Mouse (Mus musculus) frontal cortex, adult 2 months (tissue): ENCODE measurements at regions not wholly inside any gene's neighbourhood (a gene's known extent, or its start where the extent isn't known, plus 50 kb on each side); places are given as distances from the start of the nearest gene placed in this dataset.
A peak's percentile ranks its signal among the peaks of the same experiment; 100 is the strongest.

Experiments
- DNase-seq, 2 experiments: peaks; one replicate each; pipeline ENCODE4 v3.0.0; 2022; ENCODE audit warnings: low spot score in 1 of 2; ENCODE audit errors: extremely low spot score in 1 of 2

DNA sequence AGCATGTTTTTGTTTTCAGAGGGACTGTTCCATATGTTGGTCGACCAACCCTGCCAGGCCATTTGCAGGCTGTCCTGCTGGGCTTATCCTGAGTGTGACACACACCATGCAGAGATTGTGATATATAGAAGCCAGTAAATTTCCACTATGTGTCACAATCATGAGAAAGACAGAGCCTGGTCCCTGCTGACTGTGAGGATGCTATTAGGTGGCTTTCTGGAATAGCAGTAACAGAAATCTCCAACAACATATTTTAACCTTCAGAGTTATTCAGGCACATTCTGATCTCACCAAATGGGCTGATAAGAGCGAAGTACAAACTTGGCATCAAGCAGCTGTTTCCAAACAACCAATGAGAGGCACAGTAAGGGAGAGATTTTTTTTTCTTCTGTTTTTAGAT, 729.2 kb upstream of the Cited2 start:
- DNase-seq = no peak

DNA sequence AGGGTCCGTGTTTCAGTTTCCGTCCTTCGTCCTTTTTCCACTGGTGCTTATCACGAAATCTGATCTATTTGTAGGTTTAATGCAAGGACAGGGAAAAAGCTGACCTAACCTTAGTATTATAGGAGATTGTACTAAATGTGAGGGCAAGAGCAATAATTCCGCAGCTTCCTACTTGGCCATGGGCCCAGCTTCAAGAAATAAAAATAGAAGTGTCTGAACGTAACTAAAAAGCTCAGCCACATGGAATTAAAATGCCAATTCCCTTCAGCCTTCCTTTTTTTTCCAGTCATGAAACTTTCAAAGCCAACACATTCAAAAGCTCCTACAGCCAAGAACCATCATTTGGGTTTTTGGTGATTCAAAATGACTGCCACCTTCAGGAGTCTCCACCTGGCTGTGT, 728.5 kb upstream of the Cited2 start:
- DNase-seq = no peak

DNA sequence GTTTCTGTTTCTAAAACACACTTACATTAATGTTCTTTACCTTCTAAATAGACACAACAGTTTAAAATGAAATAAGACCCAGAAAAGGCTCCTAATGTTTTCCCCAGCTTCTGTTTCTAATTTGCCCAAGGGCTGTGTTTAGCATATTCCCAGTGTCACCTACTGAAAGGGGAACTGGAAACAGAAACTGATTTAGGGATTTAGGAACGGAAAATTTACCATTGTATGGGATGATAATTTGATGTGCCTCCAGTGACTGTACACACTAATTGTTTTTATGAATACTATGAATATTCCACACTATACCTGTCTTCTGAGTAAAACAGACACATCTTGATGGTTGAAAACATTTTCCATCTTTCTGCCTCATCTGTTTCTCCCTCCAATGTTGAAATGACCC, 728.0 kb upstream of the Cited2 start:
- no peak for DNase-seq

DNA sequence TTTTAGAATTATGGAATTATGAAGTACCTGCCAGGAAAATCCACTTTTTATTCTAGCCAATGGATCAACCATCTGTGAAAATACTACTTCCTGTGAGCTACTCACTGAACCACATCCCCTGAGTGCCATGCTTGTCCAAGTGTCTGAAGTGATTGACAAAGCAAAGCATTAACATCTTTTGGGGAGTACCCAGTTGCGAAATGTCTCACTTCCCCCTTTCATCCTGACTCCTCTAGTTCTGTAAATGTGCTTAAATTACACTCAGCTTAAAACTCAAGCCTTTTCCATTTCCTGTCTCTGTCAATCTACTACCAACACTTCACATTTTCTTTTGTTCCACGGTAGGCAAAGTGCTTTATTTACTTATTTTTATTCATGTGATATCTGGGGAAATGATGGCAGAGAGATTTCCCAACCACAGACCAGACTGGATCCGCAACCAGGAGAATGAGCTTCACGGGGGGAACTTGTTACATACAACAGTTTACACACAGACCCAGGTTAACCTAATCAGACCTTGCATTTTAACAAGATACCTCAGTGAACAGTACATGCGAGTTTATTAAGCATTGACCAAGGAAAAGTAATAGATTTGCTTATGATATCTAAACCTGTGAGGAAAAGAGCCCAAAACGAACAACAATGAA, 726.1 kb upstream of the Cited2 start:
- peak in 1 of 2 experiments; percentile 9 for DNase-seq

DNA sequence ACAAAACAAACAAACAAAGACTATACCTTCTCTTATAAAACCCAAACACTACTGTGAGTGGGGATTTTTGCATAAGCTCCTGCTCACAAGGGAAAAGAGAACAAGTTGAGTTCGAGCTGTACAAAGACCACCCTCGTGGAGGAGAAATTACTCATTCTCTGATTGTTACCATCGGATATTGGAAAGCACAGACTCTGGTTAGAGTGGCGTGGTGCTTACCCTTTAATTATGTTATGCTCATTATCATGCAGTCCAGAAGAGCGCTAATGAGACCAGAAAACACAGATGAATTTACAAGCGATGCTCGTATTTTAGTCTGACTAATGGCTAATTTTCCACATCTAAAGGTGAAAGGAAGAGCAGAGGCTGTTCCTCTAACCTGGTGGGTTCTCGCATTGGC, 721.7 kb upstream of the Cited2 start:
- no peak for DNase-seq

DNA sequence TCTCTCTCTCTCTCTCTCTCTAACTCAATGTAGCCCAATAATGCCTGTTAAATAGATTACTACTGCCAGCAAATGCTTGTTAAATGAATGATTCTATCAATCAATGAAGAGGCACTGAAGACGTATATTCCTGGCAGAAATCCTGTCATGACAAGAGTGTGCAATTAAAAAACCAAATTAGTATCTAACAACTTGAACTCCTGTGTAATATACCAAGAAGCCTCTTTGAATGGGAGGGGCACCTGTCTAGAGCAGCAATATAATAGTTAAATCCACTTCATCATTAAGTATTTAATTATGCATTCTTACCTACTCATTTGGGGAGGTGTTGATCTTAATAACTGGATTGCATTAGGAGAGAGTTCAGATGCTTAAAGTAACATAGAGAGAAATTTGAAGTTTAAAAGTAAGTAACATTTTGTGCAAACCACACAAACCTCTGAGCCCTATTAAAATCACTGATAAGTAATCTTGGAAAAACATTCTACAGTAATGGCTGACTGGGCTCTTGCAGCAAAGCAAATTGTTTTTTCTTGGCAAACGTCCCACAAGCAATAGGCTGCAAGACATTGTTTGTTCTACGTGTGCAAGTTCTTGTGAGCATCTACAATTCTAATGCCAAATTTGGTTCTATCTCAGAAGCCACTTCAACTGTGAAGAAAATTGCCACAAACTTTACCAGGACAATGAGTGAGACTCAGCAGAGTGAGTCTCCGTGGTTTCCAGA, 719.7 kb upstream of the Cited2 start:
- DNase-seq = no peak

DNA sequence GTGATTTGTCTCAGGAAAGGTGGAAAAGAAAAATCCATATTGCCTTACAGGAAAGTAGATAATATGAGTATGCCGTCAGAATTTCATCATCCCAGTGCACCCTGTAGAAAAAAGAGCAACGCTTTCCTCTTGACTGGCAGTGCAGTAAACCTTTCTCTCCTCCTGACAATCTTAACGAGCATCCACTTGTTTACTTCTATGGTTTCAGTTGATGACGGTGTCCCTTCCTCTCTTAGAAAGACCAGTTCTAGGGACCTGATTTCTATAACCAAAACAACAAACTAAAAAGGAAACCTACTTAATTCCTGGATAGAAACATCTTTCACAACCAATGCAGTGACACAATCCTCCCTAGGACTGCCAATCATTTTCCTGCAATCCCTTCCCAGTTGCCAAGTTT, 714.3 kb upstream of the Cited2 start:
- DNase-seq = no peak

DNA sequence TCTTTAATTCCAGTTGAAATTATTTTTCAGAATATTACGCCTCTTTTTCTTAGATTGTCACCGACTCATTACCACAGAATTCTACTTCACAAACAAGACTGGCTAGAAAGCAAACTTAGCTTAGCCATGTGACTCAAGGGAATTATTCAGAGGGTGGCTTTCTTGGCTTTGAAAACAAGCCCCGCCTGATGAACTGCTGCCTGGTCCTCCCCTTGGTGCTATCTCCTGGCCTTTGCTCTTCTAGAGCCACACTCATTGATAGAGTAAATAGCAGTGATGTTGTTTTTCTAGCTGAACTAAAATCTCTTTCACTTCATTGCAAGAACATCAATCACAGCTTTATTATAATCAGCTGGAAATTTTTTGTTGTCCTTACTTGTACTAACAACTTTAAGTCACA, 713.0 kb upstream of the Cited2 start:
- DNase-seq = no peak

DNA sequence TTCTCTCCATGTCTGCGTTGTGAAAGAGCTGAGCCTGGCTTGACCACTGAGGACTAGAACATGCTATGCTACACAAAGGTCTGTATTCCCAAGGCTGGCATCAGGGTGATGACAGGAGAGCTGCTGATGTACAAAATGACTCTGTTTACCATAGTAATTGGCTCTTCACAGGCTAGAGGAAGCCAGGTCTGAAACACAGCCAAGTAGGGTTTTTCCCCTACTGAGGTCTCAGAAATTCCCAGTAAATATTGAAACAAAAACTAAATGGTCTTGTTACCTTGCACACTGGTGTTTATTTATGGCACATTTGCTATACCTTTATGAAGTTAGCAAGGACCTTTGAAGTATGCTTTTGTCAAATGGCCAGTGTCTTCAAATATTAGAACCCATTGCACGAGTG, 711.1 kb upstream of the Cited2 start:
- no peak for DNase-seq

DNA sequence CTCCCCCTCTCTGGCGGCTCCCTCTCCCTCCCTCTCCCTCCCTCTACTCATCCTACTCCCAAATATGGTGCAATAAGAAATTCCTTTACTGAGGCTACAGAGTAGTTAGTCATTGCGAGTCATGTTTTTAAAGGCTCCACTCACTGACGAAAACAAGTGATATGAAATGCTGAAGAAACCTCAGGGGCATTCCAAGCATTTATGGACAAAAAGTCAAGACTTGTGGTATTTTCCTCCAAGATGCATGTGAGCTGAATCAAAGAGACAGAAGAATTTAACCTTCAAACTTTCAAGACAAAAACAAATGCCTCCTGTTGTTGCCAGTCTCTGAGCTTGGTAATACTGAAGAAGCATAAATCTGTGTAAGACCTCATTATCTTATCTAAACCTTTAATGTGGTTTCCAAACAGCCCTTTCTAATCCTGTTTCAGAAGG, 710.5 kb upstream of the Cited2 start:
- no peak for DNase-seq

DNA sequence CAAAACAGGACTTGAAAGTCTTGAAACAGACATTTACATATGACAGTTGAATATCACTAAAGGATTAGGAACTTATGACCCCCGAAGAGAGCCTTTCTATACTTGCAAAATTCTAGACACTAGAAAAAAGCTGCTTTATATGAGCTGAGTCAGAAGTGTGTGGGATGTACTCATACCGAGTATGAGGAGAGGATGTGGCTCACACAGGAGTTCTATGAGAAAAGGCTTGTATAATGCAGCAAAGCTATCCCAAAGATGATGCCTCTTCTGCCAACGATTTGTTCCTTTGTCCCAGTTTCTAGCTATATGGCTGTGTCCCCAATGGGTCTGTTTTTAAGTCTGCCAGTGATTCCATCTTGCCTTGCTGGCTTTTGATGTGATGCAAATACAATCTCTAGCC, 708.2 kb upstream of the Cited2 start:
- DNase-seq = peak; percentile 33 to 64

DNA sequence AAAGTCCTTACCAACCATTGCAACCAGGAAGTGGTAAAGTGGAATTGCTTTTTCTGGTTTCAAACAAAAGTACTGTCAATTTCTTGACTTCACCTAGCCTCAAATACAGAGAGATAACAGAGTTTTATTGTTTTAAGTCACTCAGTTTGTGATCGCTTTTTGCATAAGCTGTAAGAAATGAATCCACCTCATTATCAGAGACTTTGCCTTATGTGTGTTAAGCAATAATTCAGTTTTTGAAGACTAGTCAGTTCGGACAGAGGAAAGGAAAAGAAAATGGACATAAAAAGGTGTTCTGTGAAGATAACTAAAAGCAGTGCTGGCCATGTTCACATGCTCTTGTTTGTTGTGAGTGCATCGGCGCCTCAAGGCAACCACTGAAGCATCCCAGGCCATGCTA, 706.2 kb upstream of the Cited2 start:
- DNase-seq = no peak

DNA sequence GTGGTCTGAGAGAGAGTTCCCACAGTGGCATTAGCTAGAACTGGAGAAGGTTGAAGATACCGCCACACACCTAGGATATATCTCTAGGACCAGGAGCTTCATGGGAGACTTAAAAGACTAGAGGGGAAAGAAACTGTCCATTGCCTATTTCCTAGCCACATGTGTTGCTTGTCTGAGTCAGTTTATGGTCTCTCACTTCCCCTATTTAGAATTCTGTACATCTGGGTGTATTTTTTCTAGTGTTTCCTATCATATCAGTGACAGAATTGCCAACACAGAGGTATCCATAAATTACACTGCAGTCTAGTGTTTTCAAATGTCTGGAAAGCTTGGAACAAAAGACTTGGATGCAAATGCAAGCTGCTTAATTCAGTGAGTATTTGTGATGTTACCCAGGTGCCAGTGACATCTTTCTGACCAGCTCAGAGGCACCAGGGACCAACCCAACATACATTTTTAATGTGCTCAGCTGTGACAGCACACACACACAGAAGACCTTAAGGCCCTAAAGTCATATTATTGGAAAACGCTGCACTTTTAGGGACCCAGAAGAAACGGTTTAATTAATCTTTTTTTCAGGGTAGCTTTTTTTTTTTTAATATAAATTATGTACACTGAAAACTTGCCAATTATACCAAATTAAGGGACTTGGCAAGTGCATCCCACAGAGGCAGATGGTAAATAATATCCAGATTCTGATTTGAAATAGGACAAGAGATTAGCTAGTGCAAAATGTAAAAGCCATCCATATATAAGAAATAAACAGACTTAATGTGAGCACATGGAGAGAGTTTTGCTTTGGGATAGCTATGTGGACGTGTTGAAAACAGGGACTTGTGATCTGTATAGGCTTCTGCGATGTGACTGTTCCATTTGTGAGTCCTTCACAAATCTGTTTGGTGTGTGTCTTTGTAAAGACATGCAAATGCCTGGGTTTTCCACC, 700.5 kb upstream of the Cited2 start:
- DNase-seq = no peak

DNA sequence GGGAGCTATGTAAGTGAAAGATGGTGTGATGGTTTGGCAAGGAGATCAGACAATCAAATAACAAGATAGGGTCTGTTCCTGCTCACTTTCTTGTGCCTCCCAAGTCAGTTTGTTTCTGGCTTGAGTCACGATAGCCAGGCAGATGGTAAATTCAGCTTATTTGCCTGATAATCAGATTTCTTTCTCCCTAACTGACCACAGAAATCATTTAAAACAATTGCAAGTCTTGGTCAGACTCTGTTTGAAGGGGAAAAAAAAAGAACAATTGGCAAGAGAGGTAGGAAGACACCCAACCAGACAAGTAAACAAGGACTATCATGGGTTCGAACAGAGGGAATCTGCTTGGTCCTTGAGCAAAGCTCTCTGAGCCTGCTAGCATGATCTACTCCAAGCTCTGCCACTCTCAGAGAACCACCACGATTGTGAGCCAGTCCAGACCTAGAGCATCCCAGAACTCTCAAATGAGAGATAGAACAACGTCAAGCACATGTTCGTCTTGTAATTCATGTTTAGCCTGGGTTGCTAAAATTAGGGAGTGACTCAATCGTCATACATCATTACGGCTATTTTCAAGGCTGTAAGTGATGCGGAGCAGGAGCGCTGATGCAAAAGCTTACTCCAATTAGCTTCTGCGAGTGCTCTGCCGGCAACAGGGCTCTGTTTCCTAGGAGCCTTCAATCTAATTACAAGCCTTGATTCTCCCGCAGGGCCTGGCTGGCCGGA, 699.3 kb upstream of the Cited2 start:
- DNase-seq = peak; percentile 5 to 53

DNA sequence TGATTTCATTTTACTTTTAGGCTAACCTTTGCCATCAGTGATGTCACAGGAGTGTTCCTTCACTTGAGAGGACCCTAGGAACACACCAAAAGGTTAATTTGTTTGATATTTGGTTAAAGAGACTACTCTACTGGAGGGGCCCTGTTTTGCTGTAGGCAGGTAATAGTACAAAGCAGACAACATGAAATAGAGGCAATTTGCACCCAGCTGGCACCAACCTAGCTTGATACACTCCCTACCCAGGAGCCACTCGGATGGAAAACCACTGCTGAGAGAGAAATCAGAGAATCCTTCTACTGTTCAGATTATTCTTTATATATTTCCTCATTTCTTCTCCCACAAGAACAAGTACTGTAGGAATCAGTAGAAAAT, 698.7 kb upstream of the Cited2 start:
- DNase-seq = no peak

DNA sequence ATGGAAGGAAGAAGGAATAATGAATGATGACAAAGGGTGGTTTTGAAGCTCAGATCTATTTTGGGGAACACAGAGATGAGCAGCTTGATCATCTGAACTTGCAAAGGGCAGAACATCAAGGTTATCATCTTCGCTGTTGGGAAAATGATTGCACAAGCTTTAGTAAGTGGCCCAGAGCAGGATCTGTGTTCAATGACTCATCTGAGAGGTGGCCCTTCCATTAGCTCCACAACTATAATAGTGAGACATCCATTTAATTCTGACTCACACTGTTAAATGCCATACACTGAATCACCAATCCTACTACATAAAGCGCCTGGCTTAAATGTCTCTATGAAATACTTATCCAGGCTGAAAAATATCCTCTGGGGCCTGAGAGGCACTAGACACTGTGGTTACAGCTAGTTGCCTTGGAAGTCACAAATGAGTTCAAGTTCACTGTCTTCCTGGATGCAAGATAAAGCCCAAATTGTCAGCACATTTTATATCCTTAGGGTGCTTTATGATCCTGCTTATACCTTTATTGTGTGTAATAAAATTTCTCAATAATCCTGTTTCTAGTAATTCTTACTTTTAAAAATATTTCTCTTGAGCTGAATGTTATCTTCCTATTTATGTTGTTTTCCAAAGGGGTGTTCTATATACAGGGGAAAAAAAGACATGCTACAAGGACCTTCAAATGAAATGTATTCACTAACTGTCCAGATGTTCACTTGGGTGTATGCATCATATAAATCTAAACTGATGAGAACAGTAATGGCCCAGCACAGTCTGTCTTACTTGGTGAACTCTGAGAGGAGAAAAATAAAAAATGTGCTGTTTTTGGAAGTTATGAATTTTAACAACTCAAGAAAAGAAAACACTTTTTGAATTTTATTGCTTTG, 687.9 kb upstream of the Cited2 start:
- DNase-seq = peak in 1 of 2 experiments; percentile 20

DNA sequence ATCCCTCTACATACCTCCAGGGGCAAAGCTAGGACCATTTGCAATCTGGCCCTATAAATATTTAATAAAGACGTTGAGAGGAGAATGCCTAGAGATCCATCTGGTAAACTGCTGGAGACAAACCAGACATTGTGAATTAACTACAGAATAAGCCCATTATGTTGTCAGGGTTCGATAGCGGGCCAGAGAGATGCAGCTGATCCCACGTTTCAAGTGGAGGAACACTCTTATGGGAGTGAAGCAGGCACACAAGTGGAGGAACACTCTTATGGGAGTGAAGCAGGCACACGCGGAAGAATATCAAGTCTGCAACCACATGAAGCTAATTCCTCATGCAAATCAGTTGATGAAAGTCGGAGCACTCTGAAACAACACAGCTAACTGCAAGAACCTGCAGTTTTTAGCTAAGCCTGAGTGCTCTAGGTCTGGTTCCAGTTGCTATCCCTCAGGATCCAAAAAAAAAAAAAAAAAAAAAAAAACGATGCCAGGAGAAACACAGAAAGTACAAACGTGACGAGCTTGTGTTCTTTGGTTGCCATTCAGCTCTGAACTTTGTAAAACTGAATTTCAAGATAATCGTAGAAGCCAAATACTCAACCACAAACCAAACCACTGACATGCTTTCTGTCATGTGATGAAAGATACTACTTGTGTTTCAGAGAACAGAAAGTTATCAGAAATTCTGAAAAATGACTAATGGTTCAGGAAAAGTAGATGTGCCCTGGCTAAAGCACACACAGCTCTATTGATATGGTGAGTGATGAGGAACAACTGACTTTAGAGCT, 684.6 kb upstream of the Cited2 start:
- no peak for DNase-seq

DNA sequence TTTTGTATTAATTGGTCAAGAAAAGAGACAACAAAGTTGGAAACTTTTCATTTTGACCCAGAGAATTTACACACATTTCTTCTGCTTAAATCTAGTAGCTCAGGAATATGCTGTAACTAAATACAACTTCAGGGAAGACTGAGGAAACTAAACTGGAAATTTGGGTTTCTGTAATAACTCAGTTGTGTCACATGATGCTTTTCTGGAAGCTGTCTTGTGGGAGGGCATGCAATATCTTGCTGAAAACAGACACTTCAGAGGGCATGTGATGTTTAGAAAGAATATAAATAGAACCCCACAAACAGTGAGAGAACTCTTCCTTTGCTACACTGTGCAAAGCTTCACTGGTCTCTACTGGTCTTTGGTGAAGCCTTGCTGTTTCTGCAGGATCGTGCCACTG, 680.9 kb upstream of the Cited2 start:
- no peak for DNase-seq

DNA sequence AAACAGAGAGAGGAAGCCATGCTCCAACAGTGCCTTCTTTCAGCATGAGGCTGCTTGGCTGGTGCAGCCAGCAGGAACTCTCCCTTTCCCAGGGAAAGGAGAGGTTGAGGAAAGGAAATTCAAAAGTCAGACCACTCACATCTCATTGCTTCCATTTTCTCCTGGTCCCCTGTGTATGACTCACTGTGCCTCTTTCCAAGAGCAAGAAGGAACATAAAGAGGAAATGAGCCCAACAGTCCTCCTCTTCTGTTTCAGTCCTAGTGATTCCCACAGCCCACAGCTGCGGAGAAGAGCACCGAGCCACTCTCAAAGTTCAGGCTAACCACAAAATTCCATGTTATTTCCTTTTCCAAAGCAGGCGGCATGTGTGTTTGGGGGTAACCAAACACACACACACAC, 680.0 kb upstream of the Cited2 start:
- DNase-seq = no peak
